10 mouse cellular contexts compared by ENCODE assay signal in the genomic region with DNA sequence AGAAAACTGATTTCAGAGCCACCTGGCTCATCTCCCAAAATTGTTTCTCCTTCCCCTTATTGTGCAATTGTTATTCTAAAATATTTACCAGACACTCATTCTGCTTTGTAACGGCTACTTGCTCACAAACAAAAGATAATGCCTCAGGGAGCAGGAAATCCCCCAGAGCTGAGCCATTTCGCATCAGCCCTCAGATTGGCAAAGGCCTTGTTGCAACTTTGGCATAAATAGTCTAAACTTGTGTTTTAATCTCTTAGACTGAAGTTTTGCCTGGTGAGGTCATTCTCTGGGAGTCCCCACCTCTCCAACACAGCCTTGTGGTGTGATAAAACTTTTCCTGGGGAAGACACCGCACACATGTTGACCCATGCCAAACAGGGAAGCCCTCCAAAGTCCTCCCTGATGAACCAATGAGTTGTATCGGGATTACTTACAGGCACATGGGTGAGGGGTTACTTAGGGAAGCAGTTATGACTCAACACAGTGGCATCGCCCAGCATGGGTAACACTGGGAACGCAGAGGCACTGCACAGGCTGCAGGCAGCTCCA. TPM values are rescaled to one million over a fixed set of nuclear protein-coding genes. Genes with fewer than 3 reads are reported as not detected.
DNase-seq lines count a peak whose midpoint lies in the region; ATAC-seq and TF ChIP-seq lines count a peak whose summit lies in the region.
"Had no signal": no experiment of that assay in that cellular context is flagged by ENCODE, and none has a peak within 500 bp of the region (broad histone marks: within the 10 kb centered on the region; RNA-seq: fewer than 3 reads in every experiment).

No protein-coding gene starts in this region.

- no peaks in the 10 kb centered on the region for H3K27me3 ChIP-seq in midbrain, embryonic 10.5 days (ENCODE audit: low read depth, poor library complexity, severe bottlenecking)
- H3K27me3 ChIP-seq in midbrain, embryonic 16.5 days (ENCODE audit: control insufficient read depth, insufficient read depth, low read depth, low read length): no peaks in the 10 kb centered on the region
- no peaks in the 10 kb centered on the region for H3K27me3 ChIP-seq in myocyte (ENCODE audit: control insufficient read depth, insufficient read depth, insufficient read length)
- no peaks in the 10 kb centered on the region for H3K27me3 ChIP-seq in cerebellum, adult 2 months (ENCODE audit: control insufficient read depth, insufficient read depth, low read length)
- H3K27me3 ChIP-seq: stomach, embryonic 15.5 days had no signal

- no peak overlapping the region for H3K4me2 ChIP-seq in midbrain, embryonic 16.5 days (ENCODE audit: low read length)
- peak overlapping the region; percentile 62 for H3K4me2 ChIP-seq in myocyte (ENCODE audit: low read depth)
- H3K4me2 ChIP-seq: stomach, embryonic 15.5 days had no signal

- no peaks in the 10 kb centered on the region for H3K9me3 ChIP-seq in midbrain, embryonic 10.5 days (replicated peaks)
- no peaks in the 10 kb centered on the region for H3K9me3 ChIP-seq in midbrain, embryonic 16.5 days (replicated peaks; ENCODE audit: control insufficient read depth, low read length, poor library complexity, severe bottlenecking)
- H3K9me3 ChIP-seq: stomach, embryonic 15.5 days had no signal

- no peak for DNase-seq in midbrain, embryonic 10.5 days (ENCODE audit: low spot score)
- peak; percentile 69 for DNase-seq in ZHBTc4 (ENCODE audit: low read depth, low spot score)
- DNase-seq in heart, adult 9 months (ENCODE audit: low spot score in 2 of 2): peak; percentile 35 to 49
- no peak for DNase-seq in cerebellum, adult 2 months
- DNase-seq in thymus, adult 18-20 months: no peak
- DNase-seq: cerebellum, adult 8-10 months had no signal

- no peak overlapping the region for H3ac ChIP-seq in myocyte (ENCODE audit: control insufficient read depth, insufficient read length)

- H3K9ac ChIP-seq in midbrain, embryonic 16.5 days (ENCODE audit: low read depth, low read length): no peak overlapping the region
- H3K9ac ChIP-seq: stomach, embryonic 15.5 days had no signal

- peaks cover 7% of the 10 kb centered on the region for H3K4me1 ChIP-seq in midbrain, embryonic 10.5 days
- no peaks in the 10 kb centered on the region for H3K4me1 ChIP-seq in midbrain, embryonic 16.5 days (ENCODE audit: control insufficient read depth, insufficient read depth, low read length)
- H3K4me1 ChIP-seq in cerebellum, adult 2 months (ENCODE audit: control insufficient read depth, insufficient read depth, low read length): no peaks in the 10 kb centered on the region
- H3K4me1 ChIP-seq: stomach, embryonic 15.5 days had no signal

- TF ChIP-seq CTCF in cerebellum, adult 2 months (IDR thresholded peaks at IDR 0.05; ENCODE audit: borderline replicate concordance, insufficient read depth, low read depth, low read length): no peak

- H3K4me3 ChIP-seq in midbrain, embryonic 10.5 days: no peak overlapping the region
- H3K4me3 ChIP-seq in midbrain, embryonic 16.5 days (ENCODE audit: low read depth, low read length): no peak overlapping the region
- H3K4me3 ChIP-seq in myocyte: no peak overlapping the region
- H3K4me3 ChIP-seq in cerebellum, adult 2 months (replicated peaks; ENCODE audit: insufficient read depth, low read depth, low read length): no peak overlapping the region
- H3K4me3 ChIP-seq: stomach, embryonic 15.5 days had no signal

- H3K27ac ChIP-seq in midbrain, embryonic 10.5 days (replicated peaks): 0 out of 2 replicates have a peak overlapping the region, but pooled peaks have one; percentile 23
- no peak overlapping the region for H3K27ac ChIP-seq in midbrain, embryonic 16.5 days (ENCODE audit: low read length)
- no peak overlapping the region for H3K27ac ChIP-seq in cerebellum, adult 2 months (ENCODE audit: insufficient read depth, low read length)
- H3K27ac ChIP-seq: stomach, embryonic 15.5 days had no signal

- 62% methylated on average over 6 of the region's 6 CpGs for WGBS in midbrain, embryonic 10.5 days
- 52% methylated on average over 6 of the region's 6 CpGs for WGBS in midbrain, embryonic 16.5 days
- WGBS in cerebellum, adult 2 months: 31% methylated on average over 6 of the region's 6 CpGs

- no peaks in the 10 kb centered on the region for H3K79me2 ChIP-seq in myocyte (ENCODE audit: control insufficient read depth, insufficient read depth)

- no peak for TF ChIP-seq POLR2A in myocyte (IDR thresholded peaks at IDR 0.05; ENCODE audit: insufficient read length, low read depth)
- no peak for TF ChIP-seq POLR2A in cerebellum, adult 2 months (IDR thresholded peaks at IDR 0.05; ENCODE audit: borderline replicate concordance, insufficient read depth, low read length)

- no peak for ATAC-seq in midbrain, embryonic 16.5 days
- ATAC-seq: hindbrain, embryonic 16.5 days had no signal

- H3K36me3 ChIP-seq in midbrain, embryonic 10.5 days: no peaks in the 10 kb centered on the region
- no peaks in the 10 kb centered on the region for H3K36me3 ChIP-seq in midbrain, embryonic 16.5 days (ENCODE audit: control insufficient read depth, insufficient read depth, low read length)
- no peaks in the 10 kb centered on the region for H3K36me3 ChIP-seq in myocyte (ENCODE audit: control insufficient read depth, insufficient read depth)
- H3K36me3 ChIP-seq: stomach, embryonic 15.5 days had no signal

TF ChIP-seq in myocyte, 11 proteins besides CTCF, POLR2A, EP300 and RAD21:
- TF ChIP-seq CEBPB (IDR thresholded peaks at IDR 0.05; ENCODE audit: insufficient read depth, poor library complexity, severe bottlenecking) (peak; percentile 78), POLR2AphosphoS2 (IDR thresholded peaks at IDR 0.05; ENCODE audit: insufficient read length, low read depth) (no peak)

RNA-seq across cellular contexts. Expression of a gene that starts 6.6 kb away (rescaled TPM):
- 21.9 and 22.9 TPM in 2 replicates for polyA plus RNA-seq in midbrain, embryonic 10.5 days (2016; fragmentation: Nextera tagmentation; extraction: Ambion mirVana)
- 2.0 and 3.2 TPM in 2 replicates for polyA plus RNA-seq in midbrain, embryonic 16.5 days (2015; fragmentation: Nextera tagmentation; extraction: Ambion mirVana)
- polyA plus RNA-seq in myocyte (2012; fragmentation: generic; extraction: Trizol): 1.6 TPM
- polyA plus RNA-seq in cerebellum, adult 2 months (2012; rRNA removed): 0.77 and 0.84 TPM in 2 replicates

RNA-seq across cellular contexts. Expression of a gene that starts 29.6 kb away (rescaled TPM):
- polyA plus RNA-seq in midbrain, embryonic 10.5 days (2016; fragmentation: Nextera tagmentation; extraction: Ambion mirVana): 18.8 and 18.9 TPM in 2 replicates
- 31.3 and 34.5 TPM in 2 replicates for polyA plus RNA-seq in midbrain, embryonic 16.5 days (2015; fragmentation: Nextera tagmentation; extraction: Ambion mirVana)
- 4.5 TPM for polyA plus RNA-seq in myocyte (2012; fragmentation: generic; extraction: Trizol)
- 21.5 and 21.6 TPM in 2 replicates for polyA plus RNA-seq in cerebellum, adult 2 months (2012; rRNA removed)

RNA-seq across cellular contexts. Expression of a gene that starts 40.6 kb away (rescaled TPM):
- 0.02 and 0.07 TPM in 2 replicates for polyA plus RNA-seq in midbrain, embryonic 10.5 days (2016; fragmentation: Nextera tagmentation; extraction: Ambion mirVana)
- 0.11 and 0.18 TPM in 2 replicates for polyA plus RNA-seq in midbrain, embryonic 16.5 days (2015; fragmentation: Nextera tagmentation; extraction: Ambion mirVana)
- polyA plus RNA-seq in myocyte (2012; fragmentation: generic; extraction: Trizol): 2.4 TPM
- polyA plus RNA-seq in cerebellum, adult 2 months (2012; rRNA removed): 5.1 and 6.4 TPM in 2 replicates

Comparison
In these comparisons a context has a peak if more than half of its experiments do, and no peak if none do; other contexts are left out.
1. DNase-seq: peak in ZHBTc4 (single experiment) and heart, adult 9 months (2 of 2); none in midbrain, embryonic 10.5 days (single experiment), cerebellum, adult 2 months (0 of 2) and thymus, adult 18-20 months (0 of 2).